Comparison of ENCODE assay signal across 10 mouse cellular contexts in the genomic region with DNA sequence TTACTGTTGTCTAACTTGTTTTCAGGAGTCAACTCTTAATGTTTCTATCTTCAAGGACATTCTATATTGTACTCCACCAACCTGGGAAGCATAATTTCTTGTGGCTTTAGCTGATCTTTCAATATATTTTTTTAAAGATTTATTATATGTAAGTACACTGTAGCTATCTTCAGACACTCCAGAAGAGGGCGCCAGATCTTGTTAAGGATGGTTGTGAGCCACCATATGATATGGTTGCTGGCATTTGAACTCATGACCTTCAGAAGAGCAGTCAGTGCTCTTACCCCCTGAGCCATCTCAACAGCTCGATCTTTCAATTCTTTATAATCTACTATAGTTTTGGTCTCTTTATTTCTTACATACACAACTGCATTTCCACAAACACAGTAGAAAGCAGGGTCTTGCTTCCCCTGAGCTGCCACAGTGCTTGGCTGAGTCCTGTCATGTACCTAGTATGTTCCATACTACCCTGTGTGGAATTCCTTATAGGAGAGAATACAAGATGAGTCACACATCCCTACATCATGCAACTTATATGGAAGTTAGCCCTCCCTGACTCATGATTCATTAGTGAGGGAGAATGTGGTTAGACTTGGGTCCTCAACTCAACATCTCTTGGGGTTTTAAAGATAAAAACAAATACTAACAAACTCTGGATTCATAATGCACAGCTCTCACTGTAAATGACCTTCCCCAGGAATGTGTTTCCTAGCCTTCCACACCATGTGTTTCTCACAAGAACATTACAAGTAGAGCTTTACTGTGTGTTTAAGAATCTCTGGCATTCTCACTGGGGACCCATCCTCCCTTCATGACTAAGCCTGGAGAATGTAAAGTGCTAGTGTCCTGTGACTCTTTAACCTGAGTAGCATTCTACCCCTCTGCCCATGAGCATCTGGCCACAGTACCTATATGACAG. TPM values are rescaled to one million over a fixed set of nuclear protein-coding genes. Genes with fewer than 3 reads are reported as not detected.
DNase-seq lines count a peak whose midpoint lies in the region; ATAC-seq and TF ChIP-seq lines count a peak whose summit lies in the region.
"Had no signal": no experiment of that assay in that cellular context is flagged by ENCODE, and none has a peak within 500 bp of the region (broad histone marks: within the 10 kb centered on the region; RNA-seq: fewer than 3 reads in every experiment).

No protein-coding gene starts in this region.

- H3K4me3 ChIP-seq in left cerebral cortex, adult 2 months: no peak overlapping the region
- H3K4me3 ChIP-seq: forebrain, embryonic 10.5 days; limb, embryonic 12.5 days; midbrain, embryonic 13.5 days had no signal

- ATAC-seq in erythroblast, adult 5-6 weeks (replicated peaks; ENCODE audit: low FRiP score, poor library complexity, severe bottlenecking): peak; percentile 58
- ATAC-seq in monocyte, adult 5-6 weeks (replicated peaks; ENCODE audit: insufficient number of reproducible peaks, low FRiP score, low TSS enrichment, poor library complexity, severe bottlenecking): no peak
- ATAC-seq: midbrain, embryonic 13.5 days had no signal

- DNase-seq in left cerebral cortex, adult 2 months (ENCODE audit: extremely low spot score in 1 of 2, low spot score in 2 of 2): no peak
- no peak for DNase-seq in left cerebral cortex, adult 9 months (ENCODE audit: low spot score in 2 of 2)
- peak; percentile 3 to 26 for DNase-seq in CD8-positive naive resting alpha-beta T cell, adult 2 months (ENCODE audit: low read depth in 2 of 2, low spot score in 2 of 2)
- DNase-seq in splenic B cell, adult 2 months (ENCODE audit: low read depth, low spot score): peak; percentile 38
- no peak for DNase-seq in urinary bladder, postnatal 10 days (ENCODE audit: low spot score)

- TF ChIP-seq CTCF in left cerebral cortex, adult 2 months (IDR thresholded peaks at IDR 0.05): peak; percentile 60

- no peak overlapping the region for H3K27ac ChIP-seq in left cerebral cortex, adult 2 months
- H3K27ac ChIP-seq: forebrain, embryonic 10.5 days; limb, embryonic 12.5 days; midbrain, embryonic 13.5 days had no signal

- H3K27me3 ChIP-seq in splenic B cell, adult 2 months (ENCODE audit: control insufficient read depth, insufficient read depth, low read length, poor library complexity, severe bottlenecking): no peaks in the 10 kb centered on the region
- H3K27me3 ChIP-seq: limb, embryonic 12.5 days; midbrain, embryonic 13.5 days had no signal

- intact Hi-C loops in left cerebral cortex, adult 2 months (cut with DNase I): loop anchor here (10.0 kb wide), 1 partner anchor 828 kb away; no protein-coding TSS in a partner anchor

- H3K36me3 ChIP-seq in splenic B cell, adult 2 months (ENCODE audit: control insufficient read depth, insufficient read depth, low read length, poor library complexity, severe bottlenecking): 0 out of 2 replicates have a peak, but pooled peaks cover 5% of the 10 kb centered on the region

RNA-seq across cellular contexts. Expression of a gene that starts 3.0 kb away (rescaled TPM):
- total RNA-seq in left cerebral cortex, adult 2 months (2021): 1 to 10 TPM; 2.3 to 4.0 TPM
- total RNA-seq in erythroblast, adult 5-6 weeks (2015; ENCODE audit: low replicate concordance): 7.5 TPM in 1 of 2 replicates, not detected in the other
- total RNA-seq in erythroblast, adult 5-6 weeks (2017; ENCODE audit: low replicate concordance): not detected in 2 replicates
- 2.2 to 4.7 TPM (median 3.5 TPM) in 3 replicates for total RNA-seq in monocyte, adult 5-6 weeks (2017)

RNA-seq across cellular contexts. Expression of a gene that starts 33.5 kb away (rescaled TPM):
- 10 to 100 TPM; 89.2 to 97.0 TPM for total RNA-seq in left cerebral cortex, adult 2 months (2021)
- total RNA-seq in erythroblast, adult 5-6 weeks (2015; ENCODE audit: low replicate concordance): 21.7 and 24.5 TPM in 2 replicates
- 34.2 and 51.3 TPM in 2 replicates for total RNA-seq in erythroblast, adult 5-6 weeks (2017; ENCODE audit: low replicate concordance)
- 101 to 112 TPM (median 106 TPM) in 3 replicates for total RNA-seq in monocyte, adult 5-6 weeks (2017)

RNA-seq across cellular contexts. Expression of a gene that starts 33.5 kb away (rescaled TPM):
- total RNA-seq in left cerebral cortex, adult 2 months (2021): 1 to 10 TPM; 1.4 to 1.5 TPM
- total RNA-seq in erythroblast, adult 5-6 weeks (2015; ENCODE audit: low replicate concordance): 3.8 and 5.6 TPM in 2 replicates
- total RNA-seq in erythroblast, adult 5-6 weeks (2017; ENCODE audit: low replicate concordance): 3.3 and 4.3 TPM in 2 replicates
- total RNA-seq in monocyte, adult 5-6 weeks (2017): 25.8 to 41.6 TPM (median 26.1 TPM) in 3 replicates

Comparison
In these comparisons a context has a peak if more than half of its experiments do, and no peak if none do; other contexts are left out.
1. DNase-seq: peak in CD8-positive naive resting alpha-beta T cell, adult 2 months (2 of 2) and splenic B cell, adult 2 months (single experiment); none in left cerebral cortex, adult 2 months (0 of 2), left cerebral cortex, adult 9 months (0 of 2) and urinary bladder, postnatal 10 days (single experiment).